Mouse (Mus musculus): Measurements from ENCODE around the gene Cilp2.

Gene Cilp2

GRCm38 (mm10) chr8:69874155-69874554, 13.3 kb downstream of the Cilp2 start:
- DNase-seq (ENCODE audit: low spot score in 2 of 2) = peak; percentile 48 to 69

GRCm38 (mm10) chr8:69870907-69871306, 16.6 kb downstream of the Cilp2 start:
- DNase-seq (ENCODE audit: low spot score in 2 of 2) = no peak

GRCm38 (mm10) chr8:69870003-69870765, 17.3 kb downstream of the Cilp2 start:
- no peak for DNase-seq (ENCODE audit: low spot score in 2 of 2)

GRCm38 (mm10) chr8:69867696-69868326, 19.7 kb downstream of the Cilp2 start:
- no peak for DNase-seq (ENCODE audit: low spot score in 2 of 2)

- DNase-seq (ENCODE audit: low spot score in 2 of 2) = no peak
These were observed 23.3 kb downstream of the Cilp2 start for GRCm38 (mm10) chr8:69864180-69864579.

GRCm38 (mm10) chr8:69863387-69864020, 24.0 kb downstream of the Cilp2 start:
- no peak for DNase-seq (ENCODE audit: low spot score in 2 of 2)

GRCm38 (mm10) chr8:69861251-69861650, 26.2 kb downstream of the Cilp2 start:
- DNase-seq (ENCODE audit: low spot score in 2 of 2) = no peak

- no peak for DNase-seq (ENCODE audit: low spot score in 2 of 2)
These were observed 26.7 kb downstream of the Cilp2 start for GRCm38 (mm10) chr8:69860807-69861206.

GRCm38 (mm10) chr8:69853869-69854268, 33.6 kb downstream of the Cilp2 start:
- no peak for DNase-seq (ENCODE audit: low spot score in 2 of 2)

- no peak for DNase-seq (ENCODE audit: low spot score in 2 of 2)
These were observed 36.5 kb downstream of the Cilp2 start for GRCm38 (mm10) chr8:69850926-69851506.

- DNase-seq (ENCODE audit: low spot score in 2 of 2) = no peak
These were observed 37.6 kb downstream of the Cilp2 start for GRCm38 (mm10) chr8:69849899-69850298.

GRCm38 (mm10) chr8:69848951-69849350, 38.5 kb downstream of the Cilp2 start:
- DNase-seq (ENCODE audit: low spot score in 2 of 2) = no peak

- no peak for DNase-seq (ENCODE audit: low spot score in 2 of 2)
These were observed 40.1 kb downstream of the Cilp2 start for GRCm38 (mm10) chr8:69847167-69848065.

- no peak for DNase-seq (ENCODE audit: low spot score in 2 of 2)
These were observed 50.3 kb downstream of the Cilp2 start for GRCm38 (mm10) chr8:69837057-69837682.

GRCm38 (mm10) chr8:69832298-69832853, 55.1 kb downstream of the Cilp2 start, which contains the start of gene Pbx4:
Gene Pbx4 (plus strand): TSS chr8:69832491.
- DNase-seq (ENCODE audit: low spot score in 2 of 2) = peak; percentile 70 to 88

Measured in cerebellum, postnatal 4 days (tissue).